18 mouse cellular contexts compared by ENCODE assay signal in the genomic region with DNA sequence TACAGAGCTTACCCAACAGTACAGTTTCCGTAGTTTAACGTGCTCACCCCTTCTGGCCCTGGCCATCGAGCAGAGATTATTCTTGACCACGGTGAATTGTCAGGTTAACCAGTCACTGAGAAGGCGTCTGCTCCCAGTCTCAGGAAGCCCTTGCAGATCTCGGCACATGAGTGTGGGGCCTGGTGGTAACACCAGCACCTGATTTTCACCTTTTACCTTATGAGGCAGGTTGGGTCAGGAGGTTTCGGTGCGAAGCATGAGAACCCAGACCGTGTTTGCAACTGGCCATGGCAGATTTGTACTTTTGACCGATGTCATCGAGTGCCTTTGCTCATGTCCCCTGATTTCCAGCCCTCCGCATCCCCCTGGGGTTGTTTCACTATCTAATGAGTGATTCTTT.
"Had no signal": no experiment of that assay in that cellular context is flagged by ENCODE, and none has a peak within 500 bp of the region (broad histone marks: within the 10 kb centered on the region; RNA-seq: fewer than 3 reads in every experiment).

No protein-coding gene starts in this region.

- H3K9me3 ChIP-seq: heart, embryonic 13.5 days; heart, embryonic 15.5 days; hindbrain, embryonic 13.5 days; kidney, embryonic 15.5 days; limb, embryonic 13.5 days; limb, embryonic 15.5 days; liver, embryonic 12.5 days had no signal

- ATAC-seq: intestine, embryonic 16.5 days; liver, embryonic 12.5 days had no signal

- H3K27ac ChIP-seq: heart, adult 2 months; heart, embryonic 13.5 days; heart, embryonic 15.5 days; kidney, embryonic 15.5 days; kidney, postnatal 0 days; limb, embryonic 13.5 days; limb, embryonic 15.5 days; liver, embryonic 12.5 days; liver, embryonic 14.5 days had no signal

- H3K27me3 ChIP-seq: heart, embryonic 15.5 days; hindbrain, embryonic 13.5 days; kidney, embryonic 15.5 days; liver, embryonic 12.5 days had no signal

- DNase-seq: gastrocnemius, postnatal 36 days; heart, adult 11 months; heart, adult 2 months; heart, postnatal 14 days; heart, postnatal 36 days; layer of hippocampus, postnatal 36 days; lung, adult 18-20 months had no signal

- H3K9ac ChIP-seq: heart, embryonic 13.5 days; heart, embryonic 15.5 days; hindbrain, embryonic 13.5 days; kidney, embryonic 15.5 days; limb, embryonic 13.5 days; limb, embryonic 15.5 days; liver, embryonic 12.5 days; liver, embryonic 14.5 days had no signal

- H3K4me2 ChIP-seq: heart, embryonic 11.5 days; heart, embryonic 13.5 days; heart, embryonic 15.5 days; hindbrain, embryonic 13.5 days; kidney, embryonic 15.5 days; limb, embryonic 13.5 days; limb, embryonic 15.5 days; liver, embryonic 12.5 days had no signal

- H3K36me3 ChIP-seq: heart, embryonic 13.5 days; heart, embryonic 15.5 days; kidney, embryonic 15.5 days; limb, embryonic 13.5 days; limb, embryonic 15.5 days; liver, embryonic 12.5 days had no signal

- H3K4me1 ChIP-seq: heart, embryonic 15.5 days; liver, embryonic 12.5 days had no signal

- H3K4me3 ChIP-seq: heart, adult 2 months; heart, embryonic 13.5 days; heart, embryonic 15.5 days; hindbrain, embryonic 13.5 days; kidney, embryonic 15.5 days; limb, embryonic 13.5 days; limb, embryonic 15.5 days; liver, embryonic 12.5 days had no signal
